Mouse (Mus musculus) heart, postnatal 0 days (tissue): ENCODE measurements at regions not wholly inside any gene's neighbourhood (a gene's known extent, or its start where the extent isn't known, plus 50 kb on each side); places are given as distances from the start of the nearest gene placed in this dataset.

Source experiments
- ATAC-seq: fragments of 200-750 bp; cut with Nextera tagmentation; 2 replicates; pipeline ENCODE4 v1.8.0; 2017; ENCODE audit warnings: low read depth, moderate number of reproducible peaks, moderate library complexity; ENCODE audit not compliant: insufficient read depth
- DNase-seq: peaks from one replicate; pipeline ENCODE4 v3.0.0-alpha.2; 2016; ENCODE audit warnings: low spot score
- H3K27ac ChIP-seq: fragments of 300-500 bp; sonication (generic); 2 replicates; pipeline ENCODE4 v1.5.1; 2014; ENCODE audit warnings: low read depth, mild to moderate bottlenecking
- H3K27me3 ChIP-seq: fragments of 300-500 bp; sonication (generic); 2 replicates; pipeline ENCODE4 v1.6.1; 2014; ENCODE audit warnings: low read length, mixed read lengths; ENCODE audit not compliant: control insufficient read depth, insufficient read depth
- H3K36me3 ChIP-seq: fragments of 300-500 bp; sonication (generic); replicated peaks from 2 replicates; pipeline ENCODE4 v1.6.1; 2014; ENCODE audit warnings: low read length, mixed read lengths; ENCODE audit not compliant: control insufficient read depth, insufficient read depth
- H3K4me1 ChIP-seq: fragments of 300-500 bp; sonication (generic); 2 replicates; pipeline ENCODE4 v1.6.1; 2014; ENCODE audit warnings: antibody characterized with exemption; ENCODE audit not compliant: control insufficient read depth, insufficient read depth
- H3K4me2 ChIP-seq: fragments of 300-500 bp; sonication (generic); 2 replicates; pipeline ENCODE4 v1.6.1; 2014; ENCODE audit warnings: low read depth, mild to moderate bottlenecking, low read length, moderate library complexity
- H3K4me3 ChIP-seq: fragments of 300-500 bp; sonication (generic); 2 replicates; pipeline ENCODE4 v1.5.1; 2014; ENCODE audit warnings: low read depth, low read length
- H3K9ac ChIP-seq: fragments of 300-500 bp; sonication (generic); replicated peaks from 2 replicates; pipeline ENCODE4 v1.6.1; 2014; ENCODE audit warnings: low read depth, low read length, mixed read lengths
- H3K9me3 ChIP-seq: fragments of 300-500 bp; sonication (generic); replicated peaks from 2 replicates; pipeline ENCODE4 v1.6.1; 2016; ENCODE audit warnings: low read length; ENCODE audit not compliant: control insufficient read depth
- CTCF ChIP-seq: IDR thresholded peaks from 2 replicates; pipeline ENCODE4 v1.5.1; 2016; ENCODE audit warnings: antibody characterized with exemption, control low read depth, low read depth
- EP300 ChIP-seq: IDR thresholded peaks from 2 replicates; pipeline ENCODE4 v1.6.1; 2016; ENCODE audit warnings: antibody characterized with exemption, low read depth
- WGBS: fragments of 180-500 bp; shearing (Covaris S2); extraction: QIAGEN DNeasy Blood & Tissue Kit; methylation state at CpG from one replicate; pipeline ENCODE4 v1.1.7; 2014; 5-methylcytosine and 5-hydroxymethylcytosine counted together

- 71% methylated on average over 13 of the region's 13 CpGs for WGBS
- no peaks in the 10 kb centered on the region for H3K27me3 ChIP-seq
- H3K4me1 ChIP-seq = peaks cover 32% of the 10 kb centered on the region
- H3K4me2 ChIP-seq = peak overlapping the region; percentile 20; the same call in 1 of the 2 replicates
- no peak for TF ChIP-seq EP300
- no peak for TF ChIP-seq CTCF
- H3K36me3 ChIP-seq = no peaks in the 10 kb centered on the region
- peak overlapping the region; percentile 13; the same call in 1 of the 2 replicates for H3K27ac ChIP-seq
- peaks cover 10% of the 10 kb centered on the region; the same call in 1 of the 2 replicates for H3K9me3 ChIP-seq
- no peak overlapping the region for H3K9ac ChIP-seq
- ATAC-seq (no peak), DNase-seq (no peak)
- H3K4me3 ChIP-seq = no peak overlapping the region
These were observed 153.6 kb upstream of the Klf14 start for GRCm38 (mm10) chr6:31112293-31113077.

GRCm38 (mm10) chr6:31113558-31114326 is 154.9 kb upstream of the Klf14 start:
- Histone ChIP-seq H3K4me2 (peak overlapping the region; percentile 44; the same call in 1 of the 2 replicates), H3K9me3 (peaks cover 9% of the 10 kb centered on the region; the same call in 1 of the 2 replicates), H3K27ac (peak overlapping the region; percentile 83), H3K36me3 (no peaks in the 10 kb centered on the region), H3K4me1 (peaks cover 22% of the 10 kb centered on the region), H3K9ac (no peak overlapping the region), H3K27me3 (no peaks in the 10 kb centered on the region), H3K4me3 (peak overlapping the region; percentile 24)
- TF ChIP-seq EP300 = no peak
- DNase-seq (no peak), ATAC-seq (no peak)
- 76% methylated on average over 21 of the region's 21 CpGs for WGBS

- peak overlapping the region; percentile 23; the same call in 1 of the 2 replicates for H3K9ac ChIP-seq
- 32% methylated on average over 19 of the region's 19 CpGs for WGBS
- H3K4me2 ChIP-seq = peak overlapping the region; percentile 44
- 0 out of 2 replicates have a peak, but pooled peaks cover under 1% of the 10 kb centered on the region for H3K9me3 ChIP-seq
- H3K36me3 ChIP-seq = no peaks in the 10 kb centered on the region
- H3K27ac ChIP-seq = peak overlapping the region; percentile 83
- ATAC-seq (no peak), DNase-seq (peak; percentile 35)
- H3K4me1 ChIP-seq = peaks cover 22% of the 10 kb centered on the region
- H3K4me3 ChIP-seq = peak overlapping the region; percentile 24
- no peaks in the 10 kb centered on the region for H3K27me3 ChIP-seq
- TF ChIP-seq CTCF (no peak), EP300 (no peak)
These were observed 155.8 kb upstream of the Klf14 start for GRCm38 (mm10) chr6:31114336-31115335.

- H3K36me3 ChIP-seq = no peaks in the 10 kb centered on the region
- H3K27me3 ChIP-seq = no peaks in the 10 kb centered on the region
- WGBS = 75% methylated on average over 4 of the region's 4 CpGs
- DNase-seq = no peak
- H3K4me2 ChIP-seq = peak overlapping the region; percentile 44
- H3K27ac ChIP-seq = peak overlapping the region; percentile 83
- no peak for ATAC-seq
- no peak overlapping the region for H3K9ac ChIP-seq
- H3K4me3 ChIP-seq = no peak overlapping the region
- H3K4me1 ChIP-seq = peaks cover 22% of the 10 kb centered on the region
- no peak for TF ChIP-seq CTCF
- no peak for TF ChIP-seq EP300
- H3K9me3 ChIP-seq = no peaks in the 10 kb centered on the region
These were observed 156.7 kb upstream of the Klf14 start for GRCm38 (mm10) chr6:31115566-31115965.

GRCm38 (mm10) chr6:31116365-31116764 is 157.5 kb upstream of the Klf14 start:
- 50% methylated on average over 6 of the region's 6 CpGs for WGBS
- DNase-seq (no peak), ATAC-seq (peak; percentile 31)
- 0 out of 2 replicates have a peak overlapping the region, but pooled peaks have one; percentile 10 for H3K4me3 ChIP-seq
- H3K4me2 ChIP-seq = peak overlapping the region; percentile 44
- H3K9ac ChIP-seq = 0 out of 2 replicates have a peak overlapping the region, but pooled peaks have one; percentile 31
- TF ChIP-seq CTCF = no peak
- no peak for TF ChIP-seq EP300
- no peaks in the 10 kb centered on the region for H3K27me3 ChIP-seq
- H3K27ac ChIP-seq = peak overlapping the region; percentile 83
- H3K9me3 ChIP-seq = no peaks in the 10 kb centered on the region
- H3K36me3 ChIP-seq = no peaks in the 10 kb centered on the region
- H3K4me1 ChIP-seq = peaks cover 22% of the 10 kb centered on the region
